Mouse (Mus musculus) right cerebral cortex, postnatal 10 days (tissue): ENCODE measurements at regions not wholly inside any gene's neighbourhood (a gene's known extent, or its start where the extent isn't known, plus 50 kb on each side); places are given as distances from the start of the nearest gene placed in this dataset.
A peak's percentile ranks its signal among the peaks of the same experiment; 100 is the strongest.
"Not testable (repeated sequence)": the region's sequence is repeated elsewhere in the genome, so short reads cannot be mapped to it uniquely, and the experiment has no call there.

Experiments used
- DNase-seq, 2 experiments: peaks; one replicate each; pipeline ENCODE4 v3.0.0; 2021; ENCODE audit warnings: low spot score in 2 of 2

DNA sequence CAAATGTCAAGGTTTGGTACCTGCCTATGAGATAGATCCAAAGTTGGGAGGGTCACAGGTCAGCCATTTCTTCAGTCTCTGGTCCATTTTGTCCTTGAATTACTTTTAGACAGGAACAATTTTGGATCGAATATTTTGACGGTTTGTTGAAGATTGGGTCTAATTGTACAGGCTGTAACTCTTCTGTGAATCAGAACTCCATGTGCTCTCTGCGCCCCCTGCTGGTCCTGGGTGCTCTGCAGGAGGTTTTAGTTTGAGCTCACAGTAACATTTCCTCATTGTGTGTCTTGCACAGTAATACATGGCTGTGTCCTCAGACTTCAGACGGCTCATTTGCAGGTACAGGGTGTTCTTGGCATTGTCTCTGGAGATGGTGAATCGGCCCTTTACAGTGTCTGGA is 158.1 kb downstream of the Adam6a start:
- not testable (repeated sequence) for DNase-seq

DNA sequence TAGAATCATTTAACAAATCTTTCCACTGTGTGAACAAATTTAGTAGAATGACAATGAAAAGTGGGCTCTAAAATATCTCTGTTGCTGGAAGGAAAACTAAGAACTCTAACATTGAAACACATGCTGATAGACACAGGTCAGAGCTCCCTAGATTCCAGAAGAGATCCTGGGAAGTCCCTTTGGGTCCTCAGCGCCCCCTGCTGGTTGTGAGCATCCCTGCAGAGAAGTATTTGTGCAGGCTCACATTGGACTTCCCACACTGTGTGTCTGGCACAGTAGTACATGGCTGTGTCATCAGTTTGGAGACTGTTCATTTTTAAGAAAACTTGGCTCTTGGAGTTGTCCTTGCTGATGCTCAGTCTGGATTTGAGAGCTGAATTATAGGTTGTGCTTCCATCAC is 172.7 kb downstream of the Adam6a start:
- not testable (repeated sequence) for DNase-seq

DNA sequence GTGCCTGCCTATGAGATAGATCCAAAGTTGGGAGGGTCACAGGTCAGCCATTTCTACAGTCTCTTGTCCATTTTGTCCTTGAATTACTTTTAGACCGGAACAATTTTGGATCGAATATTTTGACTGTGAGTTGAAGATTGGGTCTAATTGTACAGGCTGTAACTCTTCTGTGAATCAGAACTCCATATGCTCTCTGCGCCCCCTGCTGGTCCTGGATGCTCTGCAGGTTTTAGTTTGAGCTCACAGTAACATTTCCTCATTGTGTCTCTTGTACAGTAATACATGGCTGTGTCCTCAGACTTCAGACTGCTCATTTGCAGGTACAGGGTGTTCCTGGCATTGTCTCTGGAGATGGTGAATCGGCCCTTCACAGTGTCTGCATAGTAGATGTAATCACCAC is 192.1 kb downstream of the Adam6a start:
- DNase-seq: peak; percentile 10 to 18

DNA sequence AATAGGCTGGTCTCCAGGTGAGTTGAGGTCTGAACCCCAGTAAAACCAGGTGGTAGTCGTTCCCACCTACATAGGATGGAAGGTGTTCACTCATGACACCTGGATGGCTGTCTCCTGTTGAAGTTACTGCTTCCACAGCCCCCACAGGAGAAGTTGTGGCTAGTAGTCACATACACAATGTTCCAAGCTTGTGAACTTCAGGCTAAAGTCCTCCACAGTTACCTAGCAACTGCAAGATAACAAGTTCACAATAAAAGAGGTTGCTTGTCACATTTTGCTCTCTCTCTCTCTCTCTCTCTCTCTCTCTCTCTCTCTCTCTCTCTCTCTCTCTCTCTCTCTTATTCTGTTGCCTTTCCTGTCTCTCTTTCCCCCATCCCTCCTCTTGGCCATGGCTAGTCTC is 202.6 kb downstream of the Adam6a start:
- no peak for DNase-seq

DNA sequence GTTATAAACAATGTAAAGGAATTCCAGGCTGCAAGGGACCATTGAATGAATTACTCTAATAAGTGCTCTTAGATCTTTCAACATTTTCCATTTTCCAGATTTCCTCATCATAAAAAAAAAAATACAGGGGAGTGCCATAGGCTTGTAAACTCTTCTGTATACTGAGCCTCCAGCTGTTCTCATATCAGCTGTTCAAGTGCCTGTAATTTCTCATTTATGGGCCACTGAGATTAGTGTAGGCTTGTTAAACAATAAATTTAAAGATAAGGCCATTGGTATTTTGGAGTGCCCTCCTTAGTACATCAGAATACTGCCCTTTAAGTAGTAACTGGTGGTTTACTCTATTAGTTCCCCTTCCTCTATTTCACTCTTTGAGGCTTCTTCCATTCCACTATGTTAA is 204.3 kb downstream of the Adam6a start:
- no peak for DNase-seq

DNA sequence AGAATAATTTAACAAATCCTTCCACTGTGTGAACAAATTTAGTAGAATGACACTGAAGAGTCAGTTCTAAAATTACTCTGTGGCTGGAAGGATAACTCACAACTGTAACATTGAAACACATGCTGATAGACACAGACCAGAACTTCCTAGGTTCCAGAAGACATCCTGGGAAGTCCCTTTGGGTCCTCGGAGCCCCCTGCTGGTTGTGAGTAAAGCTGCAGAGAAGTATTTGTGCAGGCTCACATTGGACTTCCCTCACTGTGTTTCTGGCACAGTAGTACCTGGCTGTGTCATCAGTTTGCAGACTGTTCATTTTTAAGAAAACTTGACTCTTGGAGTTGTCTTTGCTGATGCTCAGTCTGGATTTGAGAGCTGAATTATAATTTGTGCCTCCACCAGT is 225.9 kb downstream of the Adam6a start:
- no peak for DNase-seq

DNA sequence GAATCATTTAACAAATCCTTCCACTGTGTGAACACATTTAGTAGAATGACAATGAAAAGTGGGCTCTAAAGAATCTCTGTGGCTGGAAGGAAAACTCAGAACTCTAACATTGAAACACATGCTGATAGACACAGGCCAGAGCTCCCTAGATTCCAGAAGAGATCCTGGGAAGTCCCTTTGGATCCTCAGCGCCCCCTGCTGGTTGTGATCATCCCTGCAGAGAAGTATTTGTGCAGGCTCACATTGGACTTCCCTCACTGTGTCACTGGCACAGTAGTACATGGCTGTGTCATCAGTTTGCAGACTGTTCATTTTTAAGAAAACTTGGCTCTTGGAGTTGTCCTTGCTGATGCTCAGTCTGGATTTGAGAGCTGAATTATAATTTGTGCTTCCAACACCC is 252.2 kb downstream of the Adam6a start:
- not testable (repeated sequence) for DNase-seq

DNA sequence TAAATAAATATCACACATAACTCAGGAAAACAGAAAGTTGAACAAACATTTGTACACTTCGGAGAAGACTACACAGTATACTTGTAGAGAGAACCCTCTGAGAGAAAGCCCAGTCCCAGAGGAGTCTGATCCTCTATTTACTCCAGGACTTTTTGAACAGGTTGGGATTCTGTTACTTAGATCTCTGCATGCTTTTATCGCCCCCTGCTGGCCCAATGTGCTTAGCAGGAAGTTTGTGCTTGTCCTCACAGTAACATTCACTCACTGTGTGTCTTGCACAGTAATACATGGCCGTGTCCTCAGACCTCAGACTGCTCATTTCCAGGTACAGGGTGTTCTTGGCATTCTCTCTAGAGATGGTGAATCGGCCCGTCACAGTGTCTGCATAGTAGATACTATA is 282.7 kb downstream of the Adam6a start:
- DNase-seq: no peak

DNA sequence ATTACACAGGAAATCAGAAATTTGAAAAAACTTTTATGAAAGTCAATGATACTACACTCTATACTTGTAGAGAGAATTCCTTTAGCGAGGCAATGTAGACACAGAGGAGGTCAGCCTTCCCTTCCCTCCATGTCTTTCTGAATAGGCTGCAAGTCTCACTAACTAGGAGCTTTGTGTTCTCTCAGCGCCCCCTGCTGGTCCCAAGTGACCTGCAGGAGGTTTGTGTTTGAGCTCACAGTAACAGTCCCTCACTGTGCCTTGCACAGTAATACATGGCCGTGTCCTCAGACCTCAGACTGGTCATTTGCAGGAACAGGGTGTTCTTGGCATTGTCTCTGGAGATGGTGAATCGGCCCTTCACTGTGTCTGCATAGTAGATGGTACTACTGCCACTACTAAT is 315.2 kb downstream of the Adam6a start:
- peak in 1 of 2 experiments; percentile 17 for DNase-seq

DNA sequence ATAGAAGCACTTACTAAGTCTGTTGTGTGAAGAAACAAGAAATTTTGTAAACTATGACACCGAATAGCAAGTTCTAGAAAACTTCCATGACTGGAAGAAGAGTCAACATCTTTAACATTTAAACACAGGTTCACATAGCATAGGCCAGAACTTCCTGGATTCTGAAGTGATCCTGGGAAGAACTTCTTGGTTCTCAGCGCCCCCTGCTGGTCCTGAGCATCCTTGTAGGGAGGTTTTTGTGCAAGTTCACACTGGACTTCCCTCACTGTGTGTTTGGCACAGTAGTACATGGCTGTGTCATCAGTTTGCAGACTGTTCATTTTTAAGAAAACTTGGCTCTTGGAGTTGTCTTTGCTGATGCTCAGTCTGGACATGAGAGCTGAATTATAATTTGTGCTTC is 335.1 kb downstream of the Adam6a start:
- no peak for DNase-seq

DNA sequence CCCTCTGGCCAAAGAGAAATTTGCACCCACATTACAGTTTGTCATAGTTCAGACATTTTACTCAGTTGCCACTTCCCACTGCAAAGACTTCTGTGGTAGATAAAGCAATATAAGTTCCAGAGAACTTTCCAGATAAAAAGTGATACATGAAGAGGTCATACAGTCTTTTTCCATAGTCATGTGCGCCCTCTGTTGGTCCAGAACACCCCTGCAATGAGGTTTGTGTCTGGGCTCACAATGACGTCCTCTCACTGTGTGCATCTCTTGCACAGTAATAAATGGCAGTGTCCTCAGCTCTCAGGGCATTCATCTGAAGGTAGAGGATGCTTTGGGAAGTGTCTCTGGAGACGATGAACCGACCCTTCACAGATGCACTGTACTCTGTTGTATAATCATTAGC is 352.4 kb downstream of the Adam6a start:
- DNase-seq: no peak

DNA sequence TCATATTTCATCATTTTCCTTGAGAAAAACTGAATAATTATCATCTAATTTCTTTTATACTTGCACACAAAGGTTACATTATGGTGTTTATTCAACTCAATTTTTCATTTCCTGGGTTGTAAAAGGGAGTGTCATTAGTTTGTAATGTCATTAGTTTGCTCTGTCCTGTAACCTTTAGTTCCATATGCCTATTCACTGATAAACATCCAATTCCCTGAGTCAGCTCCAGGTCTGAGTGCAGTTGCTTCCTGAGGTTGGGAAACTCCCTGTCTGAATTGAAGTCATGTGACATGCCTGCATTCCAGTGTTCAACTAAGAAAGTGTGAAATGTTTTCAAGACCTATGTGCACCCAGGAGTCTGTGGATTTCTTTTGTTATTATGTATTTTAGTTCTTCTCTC is 362.8 kb downstream of the Adam6a start:
- no peak for DNase-seq

DNA sequence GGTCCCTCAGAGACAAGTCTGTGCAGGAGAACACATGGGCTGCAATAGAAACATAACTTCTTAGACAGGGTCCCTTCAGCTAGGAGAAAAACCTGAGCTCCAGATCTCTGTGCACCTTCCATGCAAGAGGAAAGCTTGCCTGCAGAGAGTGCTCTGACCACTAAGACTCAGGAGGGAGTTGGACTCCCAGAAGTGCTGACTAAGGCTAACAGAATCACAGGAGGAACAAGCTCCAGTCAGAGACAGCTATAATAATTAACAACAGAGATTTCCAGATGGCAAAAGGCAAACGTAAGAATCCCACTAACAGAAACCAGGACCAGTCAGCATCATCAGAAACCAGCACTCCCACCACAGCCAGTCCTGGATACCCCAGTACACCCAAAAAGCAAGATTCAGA is 364.0 kb downstream of the Adam6a start:
- no peak for DNase-seq

DNA sequence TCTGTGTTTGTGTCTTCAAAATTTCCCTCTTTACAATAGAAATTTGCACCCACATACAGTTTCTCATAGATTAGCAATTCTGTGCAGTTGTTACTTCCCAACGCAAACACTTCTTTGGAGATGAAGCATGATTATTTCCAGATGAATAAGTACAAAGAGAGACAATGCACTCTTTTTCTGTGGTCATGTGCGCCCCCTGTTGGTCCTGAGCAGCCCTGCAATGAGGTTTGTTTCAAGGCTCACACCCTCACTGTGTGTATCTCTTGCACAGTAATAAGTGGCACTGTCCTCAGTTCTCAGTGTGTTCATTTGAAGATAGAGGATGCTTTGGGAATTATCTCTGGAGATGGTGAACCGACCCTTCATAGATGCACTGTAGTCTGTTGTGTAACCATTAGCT is 368.1 kb downstream of the Adam6a start:
- no peak for DNase-seq

DNA sequence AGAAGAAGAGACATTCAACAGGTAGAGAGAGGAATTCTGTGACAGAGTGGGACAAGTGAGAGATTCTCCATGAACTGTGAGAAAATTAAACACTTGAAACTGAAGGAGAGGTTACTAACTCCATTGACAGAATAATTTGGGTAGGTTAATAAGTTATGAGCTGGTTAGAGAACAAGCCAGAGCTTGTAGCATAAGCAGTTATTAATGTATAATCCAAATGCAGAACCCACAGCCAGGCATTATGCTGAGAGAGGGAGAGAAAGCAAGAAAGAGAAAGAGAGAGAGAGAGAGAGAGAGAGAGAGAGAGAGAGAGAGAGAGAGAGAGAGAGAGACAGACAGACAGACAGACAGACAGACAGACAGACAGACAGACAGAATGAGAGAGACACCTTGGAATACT is 397.0 kb downstream of the Adam6a start:
- no peak for DNase-seq

DNA sequence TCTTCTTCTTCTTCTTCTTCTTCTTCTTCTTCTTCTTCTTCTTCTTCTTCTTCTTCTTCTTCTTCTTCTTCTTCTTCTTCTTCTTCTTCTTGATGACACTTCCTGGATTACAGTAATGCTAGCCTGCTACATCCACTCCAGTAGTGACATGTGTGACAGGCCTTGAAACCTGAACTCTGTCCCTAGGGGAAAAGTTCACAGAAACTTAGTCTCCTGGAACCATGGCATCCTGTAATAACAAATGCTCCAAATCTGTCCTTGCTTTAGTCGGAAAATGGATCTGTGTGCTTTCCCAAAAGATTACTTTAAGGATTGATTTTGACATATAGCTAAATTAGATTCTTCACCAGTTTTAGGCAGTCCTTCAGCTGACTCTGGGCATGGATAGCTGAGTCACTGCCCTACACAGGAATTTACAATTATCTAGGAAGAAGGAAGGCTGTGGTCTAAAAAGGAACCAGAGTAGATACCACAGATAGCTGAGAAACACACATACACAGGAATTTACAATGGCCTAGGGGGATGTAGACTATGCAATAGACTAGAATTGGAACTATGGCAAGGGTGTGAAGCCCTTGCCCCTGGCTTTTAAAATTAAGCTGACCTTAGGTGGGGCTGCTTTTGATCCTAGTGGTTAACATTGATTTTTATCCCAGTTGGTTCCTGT is 400.1 kb downstream of the Adam6a start:
- DNase-seq: not testable (repeated sequence)

DNA sequence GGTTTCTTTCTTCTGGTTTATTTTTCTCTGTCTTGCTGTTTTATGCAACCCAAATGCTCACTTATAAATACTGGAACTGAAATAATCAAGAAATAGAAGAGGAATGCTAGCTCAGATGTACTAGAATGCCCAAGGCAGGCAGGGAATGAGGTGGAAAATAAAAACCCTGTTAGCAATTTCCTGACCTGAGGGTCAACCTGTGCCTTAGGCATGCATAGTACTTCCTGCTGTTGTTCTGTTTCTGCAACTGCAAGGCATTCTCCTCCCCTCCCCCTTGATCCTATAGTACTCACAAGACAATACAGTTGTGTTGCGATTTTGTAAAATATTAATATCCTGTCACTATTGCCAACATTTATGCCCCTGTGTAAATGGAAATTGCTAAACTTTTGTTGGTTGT is 402.1 kb downstream of the Adam6a start:
- not testable (repeated sequence) for DNase-seq

DNA sequence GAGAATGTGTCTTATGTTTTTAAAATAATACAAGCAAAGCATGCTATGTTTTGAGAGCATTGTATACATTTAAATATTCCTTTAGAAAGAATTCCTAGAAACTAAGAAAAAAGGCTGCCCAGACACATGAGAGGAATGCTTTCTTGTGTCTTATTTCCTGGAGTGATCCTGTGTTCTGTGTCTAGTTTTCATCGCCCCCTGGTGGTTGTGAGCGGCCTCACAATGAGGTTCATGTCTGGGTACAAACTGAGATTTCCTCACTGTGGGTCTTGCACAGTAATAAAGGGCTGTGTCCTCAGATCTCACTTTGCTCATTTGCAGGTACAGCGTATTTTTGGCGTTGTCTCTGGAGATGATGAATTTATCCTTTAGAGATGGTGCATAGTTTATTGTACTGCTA is 404.3 kb downstream of the Adam6a start:
- DNase-seq: not testable (repeated sequence)

DNA sequence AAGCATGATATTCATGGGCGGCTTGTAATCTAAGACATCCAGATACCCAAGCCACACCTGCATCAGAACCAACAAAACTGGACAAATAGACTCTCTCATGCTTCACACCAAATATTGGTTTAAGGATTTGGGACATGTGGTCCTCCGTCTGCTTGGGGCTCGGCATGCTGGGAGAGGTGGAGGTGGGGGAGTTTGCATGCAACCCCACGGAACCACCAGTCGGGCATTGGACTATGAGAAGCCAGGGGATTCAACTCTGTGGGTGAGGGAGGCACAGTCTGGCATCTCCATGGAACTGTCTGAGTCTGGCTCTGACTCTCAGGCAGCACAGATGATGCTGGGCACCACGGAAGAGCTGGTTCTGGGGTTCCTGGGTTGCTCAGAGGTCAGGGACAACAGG is 430.6 kb downstream of the Adam6a start:
- DNase-seq: no peak

DNA sequence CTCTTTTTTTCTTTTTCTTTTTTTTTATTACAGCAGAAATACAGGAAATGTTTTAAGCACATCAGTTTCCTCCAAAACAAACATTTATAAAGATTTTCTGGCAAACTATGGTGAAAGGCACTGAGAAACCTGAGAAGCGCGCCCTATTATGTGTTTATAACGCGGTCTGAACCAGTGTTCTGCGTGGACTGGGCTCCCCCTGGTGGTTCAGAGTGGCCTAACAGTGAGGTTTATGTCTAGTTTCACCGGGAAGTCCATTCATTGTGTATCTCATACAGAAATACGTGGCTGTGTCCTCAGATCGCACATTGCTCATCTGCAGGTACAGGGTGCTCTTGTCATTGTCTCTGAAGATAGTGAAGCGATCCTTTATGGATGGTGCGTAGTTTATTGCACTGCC is 437.9 kb downstream of the Adam6a start:
- peak; percentile 60 to 79 for DNase-seq

DNA sequence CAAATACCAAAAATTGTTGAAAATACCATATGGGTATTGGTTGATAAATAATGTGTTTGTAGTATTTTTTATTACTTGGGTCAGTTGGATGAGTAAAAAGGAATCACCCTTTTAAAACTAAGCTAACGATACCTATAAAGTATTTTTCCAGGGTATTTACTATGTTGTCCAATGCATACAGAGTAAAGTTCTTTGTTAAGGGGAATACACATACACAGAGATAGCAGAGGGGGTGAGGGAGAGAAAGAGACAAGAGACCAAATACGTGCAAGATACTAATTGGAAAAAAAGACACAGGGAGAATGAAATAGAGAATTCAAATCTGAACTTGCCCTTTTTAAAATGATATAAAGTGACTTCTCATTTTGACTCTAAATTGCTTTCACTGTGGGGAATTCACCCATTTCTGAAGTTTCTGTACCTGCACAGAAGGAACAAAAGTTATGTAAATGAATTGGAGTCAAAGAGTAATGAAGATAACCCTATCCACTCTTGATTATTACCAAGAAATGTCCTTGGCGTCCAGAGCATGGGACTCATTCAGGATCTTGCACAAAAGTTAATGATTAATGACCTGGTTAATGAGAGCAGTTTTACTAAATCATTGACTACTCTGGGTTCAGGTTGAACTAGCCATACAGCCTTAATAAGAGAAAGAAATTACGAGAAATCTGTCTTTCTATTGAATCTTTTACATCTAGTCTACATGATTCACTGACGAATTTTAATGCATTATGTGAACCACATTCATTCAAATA is 443.7 kb downstream of the Adam6a start:
- DNase-seq: no peak

DNA sequence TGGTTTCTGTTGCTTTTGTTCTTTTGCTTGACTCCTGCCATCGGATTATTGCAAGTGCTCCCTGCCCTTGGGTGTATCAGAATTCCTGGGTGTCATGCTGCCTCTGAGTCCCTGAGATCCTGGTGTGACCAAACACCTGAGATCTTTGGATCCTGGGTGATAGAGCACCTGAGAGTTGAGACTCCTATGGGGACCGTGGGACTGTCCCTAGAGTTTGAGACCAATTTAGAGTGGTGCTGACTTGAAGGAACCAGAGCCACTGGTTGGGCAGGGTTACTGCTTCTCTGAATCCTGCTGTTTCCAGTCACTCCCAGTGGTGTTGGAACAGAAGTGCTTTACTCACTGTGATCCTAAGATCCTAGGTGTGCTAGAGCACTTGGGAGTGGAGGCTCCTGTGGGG is 448.7 kb downstream of the Adam6a start:
- no peak for DNase-seq

DNA sequence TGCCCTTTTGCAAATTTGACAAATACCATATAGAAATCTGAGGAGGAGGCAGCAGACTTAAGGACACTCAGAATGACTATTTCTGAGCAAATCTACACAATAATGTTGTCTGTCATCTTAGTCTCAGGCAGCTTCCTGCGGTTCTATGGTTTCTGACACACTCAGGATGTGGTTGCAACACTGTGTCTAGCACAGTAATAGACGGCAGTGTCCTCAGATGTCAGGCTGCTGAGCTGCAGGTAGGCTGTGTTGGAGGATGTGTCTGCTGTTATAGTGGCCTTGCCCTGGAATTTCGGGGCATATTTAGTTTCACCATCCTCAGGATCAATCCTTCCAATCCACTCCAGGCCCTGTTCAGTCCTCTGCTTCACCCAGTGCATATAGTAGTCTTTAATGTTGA is 450.6 kb downstream of the Adam6a start:
- DNase-seq: not testable (repeated sequence)

DNA sequence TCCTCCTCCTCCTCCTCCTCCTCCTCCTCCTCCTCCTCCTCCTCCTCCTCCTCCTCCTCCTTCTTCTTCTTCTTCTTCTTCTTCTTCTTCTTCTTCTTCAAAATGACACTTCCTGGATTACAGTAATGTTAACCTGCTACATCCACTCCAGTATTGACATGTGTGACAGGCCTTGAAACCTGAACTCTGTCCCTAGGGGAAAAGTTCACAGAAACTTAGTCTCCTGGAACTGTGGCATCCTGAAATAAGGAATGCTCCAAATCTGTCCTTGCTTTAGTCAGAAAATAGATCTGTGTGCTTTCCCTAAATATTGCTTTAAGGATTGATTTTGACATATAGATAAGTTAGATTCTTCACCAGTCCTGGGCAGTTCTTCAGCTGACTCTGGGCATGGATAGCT is 464.8 kb downstream of the Adam6a start:
- DNase-seq: not testable (repeated sequence)
